Mouse (Mus musculus) R1 (cell line): ENCODE measurements around the gene Ptgs1.

Experiments
- DNase-seq: peaks from one replicate; pipeline ENCODE4 v3.0.0-alpha.2; 2018; ENCODE audit warnings: low read depth, low spot score

The Ptgs1 gene

DNA sequence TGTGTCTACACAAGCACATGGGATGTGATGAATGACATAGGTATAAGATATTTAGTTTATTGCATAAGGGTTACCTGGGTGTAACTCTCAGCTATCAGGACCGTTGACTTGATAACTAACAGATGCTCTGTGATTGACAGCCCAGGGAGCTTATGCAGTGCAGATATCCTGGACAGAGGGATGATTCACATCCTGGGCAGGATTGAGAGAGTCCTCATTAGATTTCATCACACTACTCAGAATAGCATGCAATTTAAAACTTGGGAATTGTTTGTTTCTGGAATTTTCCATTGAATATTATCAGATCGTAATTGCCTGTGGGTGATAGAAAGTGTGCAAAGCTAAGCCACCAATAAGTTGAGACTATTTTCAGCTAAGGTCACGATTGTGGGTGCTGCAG lies 17.7 kb downstream of the Ptgs1 start:
- DNase-seq = no peak

DNA sequence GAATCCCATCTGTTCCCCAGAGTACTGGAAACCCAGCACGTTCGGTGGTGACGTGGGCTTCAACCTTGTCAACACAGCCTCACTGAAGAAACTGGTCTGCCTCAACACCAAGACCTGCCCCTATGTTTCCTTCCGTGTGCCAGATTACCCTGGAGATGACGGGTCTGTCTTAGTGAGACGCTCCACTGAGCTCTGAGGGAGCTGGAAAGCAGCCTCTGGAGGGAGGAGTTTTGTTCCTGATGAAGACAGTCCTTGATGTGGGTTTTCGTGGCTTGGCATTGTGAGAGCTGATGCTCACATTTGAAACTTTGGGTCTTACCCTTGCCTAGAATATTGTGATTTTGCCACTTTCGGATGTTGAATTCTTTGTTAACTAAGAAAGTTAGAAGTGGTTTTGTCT lies 20.9 kb downstream of the Ptgs1 start:
- no peak for DNase-seq

DNA sequence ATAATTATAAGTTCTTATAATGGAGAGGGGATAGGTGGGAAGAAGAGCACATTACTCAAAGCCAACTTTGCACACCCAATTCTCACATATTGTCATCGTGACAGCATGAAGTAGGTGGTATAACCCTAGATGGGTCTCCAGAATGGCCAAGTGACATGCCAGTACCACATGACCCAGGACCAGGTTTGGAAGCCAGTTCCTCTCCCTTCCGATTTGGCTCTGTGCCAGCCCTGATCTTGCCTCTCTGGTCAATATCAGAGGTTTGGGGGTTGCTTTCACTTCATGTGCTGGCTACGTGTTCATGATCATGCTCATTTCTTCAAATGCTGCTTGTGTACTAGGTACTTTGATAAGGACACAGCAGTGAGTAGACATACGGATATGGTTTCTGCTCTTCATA lies 22.3 kb downstream of the Ptgs1 start:
- no peak for DNase-seq

DNA sequence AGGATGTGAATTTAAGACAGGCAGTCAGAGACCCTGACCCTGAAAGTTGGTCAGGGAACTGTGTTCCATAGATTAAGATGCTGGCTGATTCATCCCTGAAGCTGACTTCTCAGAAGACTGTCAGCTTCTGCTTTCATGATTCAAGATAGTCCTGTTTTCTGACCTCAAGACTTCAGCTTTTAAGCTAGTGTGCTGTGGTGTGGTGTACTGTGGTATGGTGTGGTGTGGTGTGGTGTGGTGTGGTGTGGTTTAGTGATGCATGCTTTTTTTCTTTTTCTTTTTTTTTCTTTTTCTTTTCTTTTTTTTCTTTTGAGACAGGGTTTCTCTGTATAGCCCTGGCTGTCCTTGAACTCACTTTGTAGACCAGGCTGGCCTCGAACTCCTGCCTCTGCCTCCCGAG lies 24.2 kb downstream of the Ptgs1 start:
- DNase-seq = no peak

DNA sequence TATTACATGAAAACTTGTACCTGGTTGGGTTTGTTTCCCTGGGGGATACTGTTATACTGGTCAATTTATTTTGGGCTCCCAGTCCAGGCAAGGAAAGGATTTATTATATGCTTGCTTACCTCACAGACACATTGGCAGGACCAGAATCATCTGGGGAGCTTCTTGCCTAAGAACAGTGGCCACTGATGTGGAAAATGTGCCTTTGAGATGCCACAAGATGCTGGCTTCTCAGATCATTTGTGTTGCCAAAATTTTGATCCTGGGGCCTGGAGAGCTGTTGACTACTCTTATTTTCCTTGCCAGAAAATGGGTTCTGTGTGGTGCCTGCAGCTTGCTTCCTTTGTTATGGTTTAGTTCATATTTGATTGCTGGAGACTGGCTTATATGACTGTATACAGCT lies 26.7 kb downstream of the Ptgs1 start:
- DNase-seq = no peak

DNA sequence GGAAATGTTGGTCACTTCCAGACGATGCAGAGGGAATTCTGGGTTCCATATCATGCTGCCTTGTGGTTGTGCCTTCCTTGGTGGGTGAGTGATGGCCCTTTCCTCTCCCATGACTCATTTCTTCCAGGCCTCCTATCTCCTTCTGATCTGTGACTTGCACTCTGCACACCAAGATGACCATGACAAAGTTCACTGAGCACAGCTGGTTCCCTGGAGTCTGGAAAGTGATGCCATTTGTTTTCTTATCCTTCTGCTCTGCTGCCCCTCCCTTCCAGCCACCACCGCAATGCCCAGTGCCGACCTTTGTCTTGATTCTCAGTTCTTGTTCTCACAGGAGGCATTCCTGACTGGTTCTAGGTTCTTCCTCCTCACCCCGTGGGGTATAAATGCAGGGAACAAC lies 29.2 kb downstream of the Ptgs1 start:
- no peak for DNase-seq

DNA sequence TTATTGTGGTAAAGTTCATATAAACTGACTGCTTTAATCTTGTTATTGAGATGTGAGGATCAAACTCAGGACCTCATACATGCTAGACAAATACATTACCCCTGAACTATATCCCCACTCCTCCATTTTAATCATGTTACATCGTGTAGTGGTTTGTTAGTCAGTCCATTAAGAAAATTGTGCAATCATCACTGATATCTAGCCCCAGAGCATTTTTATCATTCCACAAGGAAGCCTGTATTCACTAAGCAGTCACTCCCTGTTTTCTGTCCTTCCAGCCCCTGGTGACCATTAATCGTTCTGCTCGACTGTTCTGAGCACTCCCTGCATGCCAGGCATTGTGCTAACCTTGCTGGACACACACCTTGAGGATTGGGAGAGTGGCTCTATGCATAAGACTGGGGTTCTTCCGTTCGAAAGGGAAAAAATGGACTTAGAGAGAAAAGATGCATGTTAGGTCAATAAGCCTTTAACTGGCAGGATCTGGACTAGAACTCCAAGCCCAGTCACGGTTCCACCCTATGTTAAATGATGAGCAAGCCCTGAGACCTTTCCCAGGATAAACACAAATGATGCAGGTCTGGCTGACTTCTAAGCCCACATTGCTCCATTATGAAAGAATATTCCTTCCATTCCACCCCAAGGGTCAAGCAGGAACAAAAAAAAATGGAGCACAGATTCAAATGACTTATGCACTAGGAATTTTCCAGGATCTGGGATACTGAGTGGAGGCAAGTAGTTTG lies 29.7 kb downstream of the Ptgs1 start:
- no peak for DNase-seq

DNA sequence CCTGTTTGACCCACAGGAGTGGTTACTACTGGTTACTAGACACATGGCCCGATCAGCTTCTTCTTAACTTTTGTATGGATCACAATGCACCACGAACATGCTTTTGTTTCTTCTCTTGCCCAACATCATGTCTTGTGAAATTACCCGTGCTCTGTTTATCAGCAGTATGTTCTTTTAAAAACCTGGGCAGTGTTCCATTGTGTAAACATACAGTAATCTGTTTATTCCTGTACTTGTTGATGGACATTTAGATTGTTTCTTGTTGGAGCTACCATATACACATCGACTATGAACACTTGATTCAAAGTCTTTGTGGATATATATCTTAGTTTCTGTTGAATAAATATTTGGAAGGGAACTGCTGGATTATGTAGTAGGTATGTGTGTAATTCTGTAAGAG lies 31.8 kb downstream of the Ptgs1 start:
- DNase-seq = no peak

DNA sequence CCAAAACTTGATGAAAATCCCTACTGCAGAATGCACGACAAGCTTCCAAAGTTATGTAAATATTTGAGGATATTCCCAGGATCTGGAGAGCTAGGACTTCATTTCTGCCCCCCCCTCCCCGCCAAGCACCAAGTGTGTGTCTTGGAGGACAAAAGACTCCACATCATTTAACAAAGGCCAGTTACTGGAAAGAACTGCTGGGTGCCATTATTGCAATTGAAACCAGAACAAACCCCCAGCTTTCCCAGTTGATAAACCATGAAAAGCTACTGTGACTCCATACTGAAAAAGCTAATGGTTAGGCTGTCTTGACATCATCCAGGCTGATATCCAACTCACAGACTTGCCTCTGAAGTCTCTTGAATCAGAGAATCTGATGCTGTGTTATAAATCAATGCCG lies 39.2 kb downstream of the Ptgs1 start:
- DNase-seq = no peak

DNA sequence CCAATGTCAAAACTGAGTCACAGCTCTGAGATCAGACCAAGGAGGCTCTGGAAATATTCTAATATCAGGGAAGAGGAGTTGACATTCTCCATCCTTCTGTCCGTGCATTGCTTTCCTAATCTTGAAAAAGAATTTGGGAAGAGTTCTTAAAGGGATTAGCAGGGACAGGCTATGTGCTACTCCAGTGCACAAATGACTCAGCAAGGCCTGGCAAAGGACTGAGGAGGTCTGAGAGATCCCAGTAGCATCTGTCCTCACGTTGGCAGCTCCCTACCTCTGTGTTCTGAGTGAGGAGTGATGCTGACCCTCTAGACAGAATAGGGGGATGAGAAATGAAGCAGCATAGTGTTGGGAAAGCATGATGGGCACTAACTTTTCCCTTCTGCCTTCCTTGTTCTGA lies 40.0 kb downstream of the Ptgs1 start:
- DNase-seq = no peak

DNA sequence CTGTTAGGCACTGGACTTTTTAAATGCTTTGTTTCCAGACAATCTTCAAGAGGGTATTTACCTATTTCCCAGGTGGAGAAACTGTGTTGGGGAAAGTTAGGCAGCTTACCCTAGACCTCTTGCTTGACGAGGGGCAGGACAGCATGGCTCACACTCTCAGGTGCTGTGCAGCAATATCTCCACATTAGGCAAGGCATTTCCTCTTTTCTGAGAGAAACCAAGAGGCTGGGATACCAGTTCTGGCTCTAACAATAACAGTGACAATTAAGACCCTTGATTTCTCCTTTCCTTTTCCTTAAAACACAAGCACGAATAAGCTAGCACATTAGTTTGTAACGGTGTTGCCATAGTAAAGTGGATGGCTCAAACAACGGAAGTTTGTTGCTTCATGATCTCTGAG lies 40.9 kb downstream of the Ptgs1 start:
- no peak for DNase-seq

DNA sequence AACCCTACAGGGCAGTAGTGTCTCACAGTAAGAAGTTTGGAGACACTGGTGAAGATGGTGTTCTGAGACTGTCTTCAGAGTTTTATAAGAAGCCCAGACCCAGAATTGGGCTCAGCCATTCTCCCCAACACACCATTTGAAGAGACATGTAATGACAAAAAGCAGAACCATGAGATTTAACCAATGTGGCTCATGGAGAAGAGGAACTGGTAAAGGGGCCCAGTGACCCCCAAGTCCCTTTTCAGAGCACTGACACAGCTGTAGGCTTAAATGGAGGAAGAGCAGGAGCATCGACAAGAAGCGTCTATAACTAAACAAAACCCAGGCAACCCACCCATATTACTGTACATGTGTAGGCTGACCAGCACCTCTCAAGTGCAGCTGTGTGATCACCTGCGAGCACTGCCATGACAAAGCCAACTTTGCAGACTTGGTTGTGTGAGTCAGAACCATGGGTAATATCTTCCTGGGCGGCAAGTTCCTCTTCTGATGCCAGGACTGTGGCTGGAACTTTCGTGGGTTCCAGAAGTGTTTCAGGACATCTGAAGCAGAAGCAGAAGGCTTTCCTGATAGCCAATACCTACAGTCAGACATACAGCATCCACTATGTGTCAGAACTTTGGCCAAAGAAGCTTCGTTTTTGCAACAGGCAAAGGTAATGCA lies 42.2 kb downstream of the Ptgs1 start:
- no peak for DNase-seq

DNA sequence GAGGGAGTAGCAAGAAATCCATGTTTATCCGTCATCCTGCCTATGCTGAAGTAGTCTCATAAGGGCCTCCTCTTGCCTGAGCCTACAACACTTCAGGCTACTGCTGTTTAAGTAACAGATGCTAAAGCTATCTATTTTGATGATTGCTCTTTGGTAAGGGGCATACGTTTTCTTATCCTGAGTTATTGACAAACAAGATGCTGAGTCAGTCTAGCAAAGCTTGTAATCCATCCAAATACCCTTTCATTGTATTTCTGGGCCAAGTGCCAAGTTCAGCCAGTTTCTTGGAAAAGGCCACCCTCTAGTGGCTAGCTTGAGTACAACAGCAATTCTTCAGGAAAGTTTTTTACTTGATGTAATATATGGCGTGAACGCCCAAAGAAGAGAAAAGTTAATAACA lies 46.2 kb downstream of the Ptgs1 start:
- DNase-seq = peak; percentile 71

DNA sequence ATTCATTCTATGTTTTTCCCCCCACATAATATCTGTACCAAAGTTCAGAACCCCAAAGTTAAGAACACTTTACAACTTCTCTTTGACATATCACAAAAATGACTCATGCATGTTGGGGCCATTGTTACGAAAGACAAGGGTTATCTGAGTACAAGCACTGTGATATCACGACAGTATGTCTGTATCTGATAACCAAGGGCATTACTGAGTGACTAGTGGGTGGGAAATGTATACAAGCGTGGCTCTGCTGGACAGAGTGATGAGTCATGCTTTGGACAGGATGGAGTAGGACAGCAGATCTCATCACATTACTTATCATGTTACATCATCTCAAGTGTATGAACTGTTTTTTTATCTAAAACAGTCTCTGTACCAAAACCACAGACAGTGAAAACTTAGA lies 48.5 kb downstream of the Ptgs1 start:
- DNase-seq = no peak

DNA sequence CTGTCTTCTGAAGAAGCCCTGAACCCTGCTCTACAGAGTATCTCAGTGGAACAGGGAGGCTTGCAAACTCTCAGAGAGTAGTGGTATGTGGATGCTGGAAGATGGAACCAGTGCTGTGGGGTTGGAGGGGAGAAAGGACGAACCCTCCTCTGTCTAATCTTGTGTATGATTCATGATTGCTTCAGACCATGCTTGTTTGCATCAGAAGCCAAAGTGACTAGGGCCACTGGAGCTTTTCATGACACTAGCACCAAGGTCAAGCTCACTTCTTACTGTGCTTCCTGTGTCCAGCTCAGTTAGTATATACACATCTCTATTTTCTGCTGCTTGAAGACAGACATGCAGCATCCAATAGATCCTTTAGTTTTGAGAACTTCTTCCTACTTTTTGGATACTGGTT lies 50.9 kb downstream of the Ptgs1 start:
- DNase-seq = no peak

DNA sequence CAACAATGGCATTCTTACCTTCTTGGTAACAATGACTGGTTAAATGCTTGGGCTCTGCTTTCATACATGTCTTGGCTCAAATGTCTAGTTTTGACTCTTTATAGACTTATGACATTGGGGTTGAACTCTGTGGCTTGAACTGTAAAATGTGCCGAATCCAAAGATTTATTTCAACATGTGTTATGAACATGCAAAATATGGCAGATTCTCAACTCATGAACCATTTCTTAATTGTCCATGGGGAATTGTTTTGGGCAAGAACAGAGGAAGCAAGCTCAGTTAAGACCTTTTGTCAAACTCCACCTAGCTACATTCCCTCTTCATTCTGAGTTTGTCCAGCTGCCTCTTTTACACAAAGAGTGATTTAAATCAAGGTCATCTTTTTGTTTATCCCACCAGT lies 52.1 kb downstream of the Ptgs1 start:
- DNase-seq = no peak
